Mouse (Mus musculus) urinary bladder, postnatal 36 days (tissue): ENCODE results near the gene Slc25a22.
"Not testable (repeated sequence)": the region's sequence is repeated elsewhere in the genome, so short reads cannot be mapped to it uniquely, and the experiment has no call there.

ENCODE experiments used
- DNase-seq, 2 experiments: peaks; one replicate each; pipeline ENCODE4 v3.0.0; 2022; ENCODE audit warnings: low spot score in 2 of 2, mixed read lengths in 1 of 2

Slc25a22 gene

DNA sequence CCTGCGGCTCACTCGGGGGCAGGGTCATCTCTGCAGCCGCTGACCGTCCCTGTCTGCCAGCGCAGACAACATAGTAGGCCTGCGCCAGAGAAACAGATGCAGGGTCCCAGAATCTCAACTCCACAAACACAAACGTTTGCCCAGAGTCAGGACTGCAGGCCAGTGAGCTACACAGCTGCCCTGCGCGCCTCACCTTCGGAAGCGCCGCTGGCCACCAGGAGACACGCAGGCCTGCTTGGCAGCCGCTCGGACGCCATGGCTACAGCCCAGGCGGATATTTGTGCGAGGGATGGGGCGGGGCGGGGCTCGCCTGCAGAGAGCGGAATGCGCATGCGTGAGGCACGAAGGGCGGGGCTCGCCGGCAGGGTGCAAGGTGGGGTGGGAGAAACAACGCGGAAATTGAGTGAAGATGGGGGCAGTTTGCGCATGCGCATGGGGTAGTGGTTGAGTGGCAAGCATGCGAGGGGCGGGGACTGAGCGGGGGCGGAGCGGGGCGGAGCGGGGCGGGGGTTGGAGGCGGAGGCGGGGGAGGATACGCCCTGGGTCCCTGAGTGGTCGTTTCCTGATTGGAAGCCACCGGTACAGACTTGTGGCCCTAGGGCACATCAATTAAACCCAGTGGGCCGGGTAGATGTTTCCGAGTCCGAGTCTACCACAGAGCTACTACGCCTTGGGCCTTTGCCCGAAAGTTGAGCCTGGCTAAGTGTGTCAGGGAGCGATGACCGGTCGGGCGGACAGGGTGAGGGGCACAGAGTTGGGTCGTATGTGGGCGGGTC, 23.7 kb downstream of the Slc25a22 start, which contains the start of gene Gatd1:
TSS of gene Gatd1 (minus strand) at position 328 of the 776 bp plus-strand sequence.
- peak; percentile 98 to 100 for DNase-seq

GRCm38 (mm10) chr7:141413331-141413730, 24.4 kb downstream of the Slc25a22 start:
- no peak for DNase-seq

- DNase-seq, result no peak
Observed at GRCm38 (mm10) chr7:141411667-141412066, 26.0 kb downstream of the Slc25a22 start.

GRCm38 (mm10) chr7:141410631-141411030, 27.1 kb downstream of the Slc25a22 start:
- no peak for DNase-seq

- peak; percentile 86 to 87 for DNase-seq
Observed at GRCm38 (mm10) chr7:141408833-141409232, 28.9 kb downstream of the Slc25a22 start.

GRCm38 (mm10) chr7:141407670-141408069, 30.0 kb downstream of the Slc25a22 start:
- not testable (repeated sequence) for DNase-seq

GRCm38 (mm10) chr7:141405466-141405865, 32.2 kb downstream of the Slc25a22 start:
- DNase-seq, result no peak

- peak in 1 of 2 experiments; percentile 51 for DNase-seq
Observed at GRCm38 (mm10) chr7:141403305-141403704, 34.4 kb downstream of the Slc25a22 start.

DNA sequence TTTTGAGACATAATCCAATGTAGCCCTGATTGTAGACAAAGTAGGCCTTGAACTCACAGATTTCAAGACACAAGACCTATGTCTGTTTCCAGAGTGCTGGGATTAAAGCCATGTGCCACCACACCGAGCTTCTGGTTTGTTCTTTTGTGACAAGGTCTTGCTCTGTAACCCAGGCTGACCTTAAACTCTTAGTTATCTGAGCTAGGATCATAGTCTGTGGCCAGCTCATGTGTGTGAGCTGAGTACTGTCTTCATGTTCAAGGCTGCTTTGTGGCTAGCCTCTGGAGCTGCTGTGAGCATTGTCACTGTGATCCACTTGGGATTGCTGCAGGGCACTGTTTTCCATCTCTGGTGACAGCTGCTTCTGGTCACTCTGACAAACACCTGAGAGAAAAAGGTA, 42.3 kb downstream of the Slc25a22 start:
- DNase-seq, result no peak

- peak in 1 of 2 experiments; percentile 61 for DNase-seq
Observed at GRCm38 (mm10) chr7:141394771-141395170, 42.9 kb downstream of the Slc25a22 start.

DNA sequence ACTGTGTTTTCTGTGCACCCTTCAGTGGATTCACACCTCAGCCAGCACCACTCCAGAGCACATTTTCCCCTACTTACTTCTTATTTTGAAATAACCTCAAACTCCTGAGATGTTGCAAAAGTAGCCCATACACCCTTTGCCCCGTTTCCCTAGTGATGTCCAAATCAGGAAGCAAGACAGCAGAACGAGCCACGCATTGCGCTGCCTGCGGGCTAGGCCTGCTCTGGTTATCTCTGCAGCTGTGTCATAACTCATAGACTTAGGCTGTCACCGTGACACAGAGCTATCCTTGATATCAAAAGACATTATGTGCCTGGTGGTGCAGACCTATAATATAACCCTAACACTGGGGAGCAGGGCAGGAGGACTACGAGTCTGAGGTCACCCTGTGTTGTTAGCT, 43.5 kb downstream of the Slc25a22 start:
- DNase-seq, result peak in 1 of 2 experiments; percentile 34

DNA sequence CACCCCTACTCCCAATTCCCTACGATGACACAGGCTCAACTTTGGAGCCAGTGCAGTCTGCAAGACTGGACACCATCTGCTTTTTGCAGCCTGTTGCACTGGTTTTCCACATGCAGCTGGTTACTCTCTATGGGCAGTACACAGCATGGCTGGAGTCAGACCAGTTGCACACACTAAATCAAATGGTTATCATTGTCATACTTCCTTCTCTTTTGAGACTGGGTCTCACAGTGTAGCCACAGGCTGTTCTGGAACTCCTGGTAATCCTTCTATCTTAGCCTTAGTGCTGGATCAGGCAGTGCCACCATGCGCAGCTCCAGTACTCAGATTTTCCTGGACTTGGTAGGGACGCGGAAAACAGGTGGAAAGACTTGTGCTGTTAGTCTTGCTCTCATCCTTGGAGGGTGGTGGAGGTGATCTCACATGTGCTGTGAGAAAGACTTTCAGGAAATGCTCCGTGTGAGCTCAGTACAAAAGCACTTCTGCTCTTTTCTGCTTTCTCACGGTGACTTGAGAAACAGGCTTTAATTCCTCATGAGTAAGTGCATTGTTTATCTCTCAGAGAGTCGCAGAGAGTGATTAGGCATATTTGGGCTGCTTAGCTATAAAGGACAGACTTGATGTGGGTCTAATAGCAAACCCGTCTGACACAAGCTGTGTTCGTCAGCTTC, 45.0 kb downstream of the Slc25a22 start:
- no peak for DNase-seq

- DNase-seq, result peak; percentile 95 to 97
Observed at GRCm38 (mm10) chr7:141391625-141392551, 45.8 kb downstream of the Slc25a22 start, which contains the start of gene Taldo1. TSS of gene Taldo1 (plus strand) at chr7:141392199.

GRCm38 (mm10) chr7:141390326-141391259, 47.1 kb downstream of the Slc25a22 start:
- DNase-seq, result no peak

DNA sequence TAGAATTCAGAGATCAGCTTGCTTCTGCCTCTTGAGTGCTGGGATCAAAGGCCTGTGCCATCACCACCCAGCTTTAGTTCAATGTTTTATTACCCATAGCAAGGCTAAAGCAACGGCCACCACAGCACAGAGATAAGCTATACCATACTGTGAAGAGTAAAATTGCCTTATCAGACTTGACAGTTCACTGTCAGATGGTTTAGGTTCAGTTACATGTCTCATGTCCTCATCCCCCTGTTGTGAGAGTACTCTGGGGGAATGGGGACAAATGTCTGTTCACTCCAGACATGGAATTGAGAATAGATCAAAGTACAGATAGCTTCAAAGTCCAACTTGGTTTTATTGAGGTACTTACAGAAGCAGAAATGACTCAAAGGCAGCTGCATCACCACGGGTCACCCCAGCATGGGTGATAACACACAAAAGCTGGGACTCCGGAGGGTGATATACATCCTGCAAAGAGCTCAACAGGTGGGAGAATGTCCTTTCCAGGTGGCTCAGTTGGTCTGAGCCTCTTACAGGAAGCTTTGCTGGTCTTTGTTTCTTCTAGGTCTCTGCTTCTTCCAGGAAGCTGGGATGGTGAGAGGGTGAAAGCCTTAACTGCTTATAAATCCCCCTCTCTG, 49.1 kb downstream of the Slc25a22 start:
- no peak for DNase-seq

- no peak for DNase-seq
Observed at GRCm38 (mm10) chr7:141387807-141388486, 49.7 kb downstream of the Slc25a22 start.

DNA sequence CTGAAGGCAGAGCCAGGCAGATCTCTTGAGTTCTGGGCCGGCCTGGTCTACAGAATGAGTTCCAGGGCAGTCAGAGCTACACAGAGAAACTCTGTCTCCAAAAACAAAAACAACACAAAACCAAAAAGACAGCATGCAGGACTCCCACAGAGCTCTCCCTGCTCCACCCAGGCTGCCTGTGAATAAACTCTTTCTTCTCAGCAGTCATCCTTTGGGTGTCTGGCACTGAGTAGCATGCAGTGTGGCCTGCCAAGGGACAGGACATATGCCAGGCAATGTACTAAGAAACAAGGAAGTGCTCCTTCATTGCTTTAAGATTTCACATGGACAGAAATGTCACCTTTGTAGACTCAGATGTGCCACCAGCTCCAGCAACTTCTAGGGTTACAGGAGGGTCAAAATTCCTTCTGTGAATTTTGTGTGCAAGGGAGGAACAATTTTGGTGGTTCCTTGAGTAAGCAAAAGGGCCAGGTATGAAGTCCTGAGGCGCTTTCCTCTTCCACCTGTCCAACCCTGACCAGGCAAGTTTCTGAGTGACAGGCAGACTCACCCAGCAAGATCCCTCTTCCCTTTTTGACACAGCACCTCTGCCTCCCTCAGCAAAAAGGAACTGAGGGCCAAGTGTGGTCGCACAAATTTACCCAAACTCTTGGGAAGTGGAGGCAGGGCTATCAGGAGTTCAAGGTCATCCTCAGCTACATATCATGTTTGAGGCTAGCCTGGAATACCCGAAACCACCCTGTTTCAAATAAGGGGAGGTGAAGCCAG, 56.4 kb downstream of the Slc25a22 start:
- peak in 1 of 2 experiments; percentile 43 for DNase-seq
